Mouse (Mus musculus) myocyte (in vitro differentiated cells): ENCODE results near the gene Amph. TPM values are rescaled to one million over a fixed set of nuclear protein-coding genes. Genes with fewer than 3 reads are reported as not detected.

Source experiments
- H3K27me3 ChIP-seq: one replicate; pipeline ENCODE4 v1.6.1; 2011; ENCODE audit not compliant: control insufficient read depth, insufficient read depth, insufficient read length
- H3K36me3 ChIP-seq: one replicate; pipeline ENCODE4 v1.6.1; 2011; ENCODE audit not compliant: control insufficient read depth, insufficient read depth
- H3K4me2 ChIP-seq: one replicate; pipeline ENCODE4 v1.6.1; 2011; ENCODE audit warnings: low read depth, control low read depth
- H3K4me3 ChIP-seq: one replicate; pipeline ENCODE4 v1.5.1; 2011; ENCODE audit warnings: mild to moderate bottlenecking, control low read depth, moderate library complexity
- H3K79me2 ChIP-seq: one replicate; pipeline ENCODE4 v1.6.1; 2011; ENCODE audit not compliant: control insufficient read depth, insufficient read depth
- H3ac ChIP-seq: one replicate; pipeline ENCODE4 v1.6.1; 2011; ENCODE audit not compliant: control insufficient read depth, insufficient read length
- CEBPB ChIP-seq: IDR thresholded peaks from 2 replicates; pipeline ENCODE4 v1.6.1; 2011; ENCODE audit warnings: mild to moderate bottlenecking, moderate library complexity; ENCODE audit not compliant: poor library complexity, insufficient read depth, severe bottlenecking
- E2F4 ChIP-seq: IDR thresholded peaks from one replicate; pipeline ENCODE4 v1.6.1; 2011; ENCODE audit warnings: mild to moderate bottlenecking, control low read depth, moderate library complexity; ENCODE audit not compliant: insufficient read depth
- MAX ChIP-seq: IDR thresholded peaks from one replicate; pipeline ENCODE4 v1.6.1; 2011; ENCODE audit warnings: low read depth, mild to moderate bottlenecking, control low read depth
- MYOD1 ChIP-seq, 3 experiments: IDR thresholded peaks; one replicate each; pipeline ENCODE4 v1.6.1; 2011; ENCODE audit warnings: control low read depth in 2 of 3, low read depth in 2 of 3, mild to moderate bottlenecking in 2 of 3, moderate library complexity in 1 of 3; ENCODE audit not compliant: insufficient read length in 2 of 3, control insufficient read depth in 1 of 3
- MYOG ChIP-seq, 3 experiments: IDR thresholded peaks; one replicate each; pipeline ENCODE4 v1.6.1; 2011; ENCODE audit warnings: control low read depth in 2 of 3, low read depth in 2 of 3, mild to moderate bottlenecking in 2 of 3; ENCODE audit not compliant: insufficient read length in 2 of 3, control insufficient read depth in 1 of 3, insufficient read depth in 1 of 3
- POLR2A ChIP-seq: IDR thresholded peaks from one replicate; pipeline ENCODE4 v1.6.1; 2011; ENCODE audit warnings: low read depth, mild to moderate bottlenecking, control low read depth, moderate library complexity; ENCODE audit not compliant: insufficient read length
- POLR2AphosphoS2 ChIP-seq: IDR thresholded peaks from one replicate; pipeline ENCODE4 v1.6.1; 2011; ENCODE audit warnings: low read depth, control low read depth; ENCODE audit not compliant: insufficient read length
- REST ChIP-seq: IDR thresholded peaks from one replicate; pipeline ENCODE4 v1.6.1; 2011; ENCODE audit warnings: mild to moderate bottlenecking, control low read depth, moderate library complexity; ENCODE audit not compliant: insufficient read depth, insufficient read length
- SRF ChIP-seq: IDR thresholded peaks from one replicate; pipeline ENCODE4 v1.6.1; 2011; ENCODE audit warnings: low read depth; ENCODE audit not compliant: control insufficient read depth, insufficient read length
- TCF12 ChIP-seq: IDR thresholded peaks from one replicate; pipeline ENCODE4 v1.6.1; 2011; ENCODE audit warnings: mild to moderate bottlenecking, control low read depth; ENCODE audit not compliant: poor library complexity, insufficient read depth, severe bottlenecking
- TCF3 ChIP-seq: IDR thresholded peaks from one replicate; pipeline ENCODE4 v1.6.1; 2011; ENCODE audit warnings: low read depth, control low read depth; ENCODE audit not compliant: insufficient read length
- USF1 ChIP-seq: IDR thresholded peaks from one replicate; pipeline ENCODE4 v1.6.1; 2011; ENCODE audit warnings: low read depth, mild to moderate bottlenecking, control low read depth, moderate library complexity
- polyA plus RNA-seq: library from polyadenylated mRNA; unstranded; fragments of >200 nt; fragmentation: generic; extraction: Trizol; gene quantifications from one replicate; pipeline ENCODE4 v1.2.1, GENCODE M21; 2012; ENCODE audit warnings: missing spikeins

Amph gene
- polyA plus RNA-seq, 1 experiment: not detected

- no peaks in the 10 kb centered on the region for H3K36me3 ChIP-seq
- no peaks in the 10 kb centered on the region for H3K79me2 ChIP-seq
- H3ac ChIP-seq: no peak overlapping the region
- no peak for TF ChIP-seq POLR2AphosphoS2
- no peak for TF ChIP-seq MAX
- TF ChIP-seq MYOG (IDR thresholded peaks at IDR 0.05; ENCODE audit: control insufficient read depth in 1 of 3, insufficient read depth in 1 of 3, insufficient read length in 2 of 3, low read depth in 2 of 3): no peak
- no peak for TF ChIP-seq REST
- TF ChIP-seq E2F4: no peak
- TF ChIP-seq TCF3: no peak
- no peaks in the 10 kb centered on the region for H3K27me3 ChIP-seq
- H3K4me2 ChIP-seq: no peak overlapping the region
- no peak overlapping the region for H3K4me3 ChIP-seq
Measured at GRCm38 (mm10) chr13:19002502-19002901, 54.5 kb downstream of the Amph start.

- H3ac ChIP-seq: no peak overlapping the region
- no peak overlapping the region for H3K4me3 ChIP-seq
- no peaks in the 10 kb centered on the region for H3K36me3 ChIP-seq
- no peaks in the 10 kb centered on the region for H3K79me2 ChIP-seq
- no peaks in the 10 kb centered on the region for H3K27me3 ChIP-seq
- TF ChIP-seq USF1 (no peak), REST (no peak), TCF3 (no peak), TCF12 (no peak), MAX (no peak), MYOG (IDR thresholded peaks at IDR 0.05; ENCODE audit: control insufficient read depth in 1 of 3, insufficient read depth in 1 of 3, insufficient read length in 2 of 3, low read depth in 2 of 3) (no peak)
- H3K4me2 ChIP-seq: no peak overlapping the region
Measured at GRCm38 (mm10) chr13:19004406-19004805, 56.4 kb downstream of the Amph start.

- no peak overlapping the region for H3ac ChIP-seq
- no peak overlapping the region for H3K4me3 ChIP-seq
- TF ChIP-seq POLR2AphosphoS2: no peak
- TF ChIP-seq MYOG (IDR thresholded peaks at IDR 0.05; ENCODE audit: control insufficient read depth in 1 of 3, insufficient read depth in 1 of 3, insufficient read length in 2 of 3, low read depth in 2 of 3): no peak
- TF ChIP-seq REST: no peak
- no peak for TF ChIP-seq CEBPB
- TF ChIP-seq SRF: no peak
- no peak for TF ChIP-seq MYOD1 (IDR thresholded peaks at IDR 0.05; ENCODE audit: control insufficient read depth in 1 of 3, insufficient read length in 2 of 3, low read depth in 2 of 3)
- TF ChIP-seq TCF3: no peak
- TF ChIP-seq POLR2A: no peak
- no peak for TF ChIP-seq USF1
- no peak for TF ChIP-seq E2F4
- no peak for TF ChIP-seq TCF12
- TF ChIP-seq MAX: no peak
- no peaks in the 10 kb centered on the region for H3K27me3 ChIP-seq
- no peaks in the 10 kb centered on the region for H3K36me3 ChIP-seq
- no peak overlapping the region for H3K4me2 ChIP-seq
- H3K79me2 ChIP-seq: no peaks in the 10 kb centered on the region
Measured at GRCm38 (mm10) chr13:19008440-19008839, 60.4 kb downstream of the Amph start.

- H3K4me2 ChIP-seq: no peak overlapping the region
- H3K27me3 ChIP-seq: no peaks in the 10 kb centered on the region
- H3K36me3 ChIP-seq: no peaks in the 10 kb centered on the region
- no peak for TF ChIP-seq E2F4
- TF ChIP-seq CEBPB: no peak
- no peak for TF ChIP-seq SRF
- no peak for TF ChIP-seq MYOD1 (IDR thresholded peaks at IDR 0.05; ENCODE audit: control insufficient read depth in 1 of 3, insufficient read length in 2 of 3, low read depth in 2 of 3)
- no peak for TF ChIP-seq USF1
- TF ChIP-seq REST: no peak
- TF ChIP-seq TCF12: no peak
- no peak for TF ChIP-seq MAX
- TF ChIP-seq TCF3: no peak
- no peak overlapping the region for H3ac ChIP-seq
- no peak overlapping the region for H3K4me3 ChIP-seq
- H3K79me2 ChIP-seq: no peaks in the 10 kb centered on the region
Measured at GRCm38 (mm10) chr13:19014825-19015375, 66.9 kb downstream of the Amph start.

GRCm38 (mm10) chr13:19021529-19021928, 73.5 kb downstream of the Amph start:
- no peak overlapping the region for H3K4me2 ChIP-seq
- H3ac ChIP-seq: no peak overlapping the region
- H3K4me3 ChIP-seq: no peak overlapping the region
- no peaks in the 10 kb centered on the region for H3K36me3 ChIP-seq
- TF ChIP-seq POLR2A (no peak), MYOG (IDR thresholded peaks at IDR 0.05; ENCODE audit: control insufficient read depth in 1 of 3, insufficient read depth in 1 of 3, insufficient read length in 2 of 3, low read depth in 2 of 3) (no peak), E2F4 (no peak), REST (no peak), CEBPB (no peak), MAX (no peak), TCF12 (no peak), MYOD1 (IDR thresholded peaks at IDR 0.05; ENCODE audit: control insufficient read depth in 1 of 3, insufficient read length in 2 of 3, low read depth in 2 of 3) (no peak), TCF3 (no peak), USF1 (no peak), POLR2AphosphoS2 (no peak), SRF (no peak)
- no peaks in the 10 kb centered on the region for H3K79me2 ChIP-seq
- no peaks in the 10 kb centered on the region for H3K27me3 ChIP-seq
